Mouse (Mus musculus) layer of hippocampus, postnatal 10 days (tissue): ENCODE measurements around the gene Btg3. TPM values are rescaled to one million over a fixed set of nuclear protein-coding genes. Genes with fewer than 3 reads are reported as not detected.
"Not testable (repeated sequence)": the region's sequence is repeated elsewhere in the genome, so short reads cannot be mapped to it uniquely, and the experiment has no call there.

Experiments
- DNase-seq, 2 experiments: peaks; one replicate each; pipeline ENCODE4 v3.0.0; 2021; ENCODE audit warnings: low spot score in 2 of 2
- long read RNA-seq: library from polyadenylated mRNA; stranded (forward); transcript quantifications from one replicate; pipeline ENCODE4 v2.0.0, GENCODE M21; 2023
- total RNA-seq, 2 experiments: library from RNA; stranded (reverse); gene quantifications; 2 replicates each; pipeline ENCODE4 v1.2.3; 2021

Btg3 gene
- total RNA-seq, result 1 to 10 TPM; 8.2 to 8.3 TPM
- long read RNA-seq, transcript Btg3-201 (5 exons, 1,414 nt), result major isoform, 25 of 28 reads
- long read RNA-seq, partial matches to known transcripts, result 2 of 28 reads
- long read RNA-seq, other reads (novel, unspliced or antisense), result 1 of 28 reads

- DNase-seq, result peak; percentile 82 to 87
Observed at GRCm38 (mm10) chr16:78376745-78377570, at the start of gene Btg3. Gene Btg3 (minus strand): TSS chr16:78377192.

DNA sequence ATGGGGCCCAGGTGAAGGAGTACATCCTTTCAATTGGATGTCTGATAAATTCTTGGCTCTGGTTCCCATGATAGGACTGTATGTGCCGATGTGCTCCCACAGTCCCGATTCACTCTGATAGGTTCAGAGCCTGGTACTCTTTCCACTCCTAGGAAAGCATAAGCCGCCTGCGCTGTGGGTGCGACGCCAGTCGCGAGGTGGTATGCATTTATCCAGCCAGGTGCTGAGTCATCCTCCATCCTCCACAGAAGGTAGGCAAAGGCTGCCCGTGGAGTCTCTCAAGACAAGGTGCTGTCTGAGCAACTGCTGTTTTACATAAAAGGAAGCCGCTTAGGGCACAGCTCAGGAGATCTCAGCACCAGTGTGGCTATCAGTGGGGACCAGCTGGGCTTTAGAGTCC lies 40.7 kb upstream of the Btg3 start:
- no peak for DNase-seq

GRCm38 (mm10) chr16:78416500-78416899 lies 39.5 kb upstream of the Btg3 start:
- DNase-seq, result no peak

DNA sequence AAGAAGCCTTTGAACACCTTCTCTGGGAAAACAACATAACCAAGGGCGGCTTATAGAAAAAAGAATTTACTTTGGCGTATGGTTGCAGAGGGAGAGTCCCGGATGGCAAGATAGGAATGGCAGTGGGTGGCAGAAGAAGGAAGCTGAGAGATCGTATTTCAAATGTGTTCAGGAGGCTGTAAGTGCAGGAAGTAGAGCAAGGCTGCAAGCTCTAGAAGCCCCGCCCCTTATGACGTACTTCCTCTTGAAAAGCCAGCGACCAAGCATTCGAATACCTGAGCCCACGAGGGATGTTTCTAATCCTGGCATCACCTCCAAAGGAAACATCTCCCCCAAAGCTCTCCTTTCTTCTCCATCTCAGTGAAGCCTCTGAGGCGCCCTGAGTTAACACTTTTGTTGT lies 33.0 kb upstream of the Btg3 start:
- no peak for DNase-seq

GRCm38 (mm10) chr16:78407855-78408254 lies 30.9 kb upstream of the Btg3 start:
- DNase-seq, result no peak

DNA sequence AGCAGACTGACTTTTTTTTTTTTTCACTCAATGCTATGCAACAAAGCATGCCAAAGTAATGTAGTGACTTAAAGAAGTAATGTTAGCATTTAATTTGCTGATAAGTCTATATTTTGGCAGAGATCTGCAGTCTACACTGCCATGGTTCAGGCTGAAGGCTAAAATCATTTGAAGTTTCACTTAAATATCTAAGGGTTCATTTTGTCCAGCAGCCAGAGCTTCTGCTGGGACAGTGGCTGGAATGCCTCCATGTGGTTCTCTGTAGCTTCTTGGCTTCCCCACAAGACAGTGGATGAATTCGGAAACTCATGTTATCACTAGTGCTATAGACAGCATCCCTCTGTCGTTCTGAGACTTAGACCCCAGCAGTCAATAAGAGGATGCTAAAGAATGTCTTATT lies 29.7 kb upstream of the Btg3 start:
- DNase-seq, result no peak

GRCm38 (mm10) chr16:78402316-78402715 lies 25.3 kb upstream of the Btg3 start:
- no peak for DNase-seq

DNA sequence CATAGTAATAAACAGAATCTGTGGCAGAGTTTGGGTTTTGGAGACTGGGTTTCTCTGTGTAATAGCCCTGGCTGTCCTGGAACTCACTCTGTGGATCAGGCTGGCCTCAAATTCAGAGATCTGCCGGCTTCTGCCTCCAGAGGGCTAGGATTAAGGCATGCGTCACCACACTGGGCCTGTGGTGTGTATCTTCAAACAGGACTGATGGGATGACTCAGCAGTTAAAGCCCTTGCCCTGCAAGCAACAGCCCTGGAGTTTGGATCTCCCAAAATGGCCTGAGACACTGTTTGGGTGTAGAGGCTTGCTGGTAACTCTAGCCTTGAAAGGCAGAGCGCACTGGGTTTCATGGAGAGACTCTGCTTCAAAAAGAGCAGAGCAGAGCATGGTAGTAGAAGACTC lies 22.4 kb upstream of the Btg3 start:
- DNase-seq, result no peak

DNA sequence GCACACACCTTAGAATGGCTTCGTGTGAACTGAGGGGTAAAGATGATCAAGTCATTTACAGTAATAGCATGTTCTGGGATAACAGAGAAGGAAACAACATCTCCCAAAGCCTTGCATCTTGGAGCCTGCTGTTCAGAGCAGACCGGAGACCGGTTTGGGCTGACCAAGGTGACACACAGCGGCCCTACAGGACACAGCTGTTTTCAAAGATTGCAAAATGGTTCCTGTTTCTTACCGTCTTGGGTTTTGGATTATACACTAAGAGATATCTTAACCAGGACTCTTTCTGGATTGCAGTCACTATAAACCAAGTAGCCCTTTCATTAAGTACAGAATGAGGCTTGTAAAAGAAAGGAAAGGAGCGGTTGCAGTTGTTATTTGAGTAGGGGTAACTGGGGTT lies 21.7 kb upstream of the Btg3 start:
- DNase-seq, result no peak

DNA sequence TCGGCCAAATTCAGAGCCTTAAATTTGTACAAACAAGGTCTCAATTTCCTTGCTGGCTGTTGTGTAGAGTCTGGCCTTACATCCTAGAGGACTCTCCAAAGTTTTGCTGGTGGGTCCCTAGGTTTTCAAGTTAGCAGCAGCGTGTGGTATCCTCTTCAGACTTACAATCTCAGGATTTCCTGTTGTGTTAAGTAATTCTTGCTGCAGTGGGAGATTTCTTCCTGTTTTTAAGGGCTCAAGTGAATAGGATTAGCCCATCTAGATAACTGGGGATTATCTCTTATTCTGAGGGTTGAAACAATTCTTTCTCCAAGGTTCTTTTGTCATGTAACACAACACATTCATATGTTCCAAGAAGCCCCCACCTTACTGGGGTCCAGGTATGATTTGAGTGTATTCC lies 14.4 kb upstream of the Btg3 start:
- no peak for DNase-seq

GRCm38 (mm10) chr16:78389986-78390385 lies 13.0 kb upstream of the Btg3 start:
- no peak for DNase-seq

DNA sequence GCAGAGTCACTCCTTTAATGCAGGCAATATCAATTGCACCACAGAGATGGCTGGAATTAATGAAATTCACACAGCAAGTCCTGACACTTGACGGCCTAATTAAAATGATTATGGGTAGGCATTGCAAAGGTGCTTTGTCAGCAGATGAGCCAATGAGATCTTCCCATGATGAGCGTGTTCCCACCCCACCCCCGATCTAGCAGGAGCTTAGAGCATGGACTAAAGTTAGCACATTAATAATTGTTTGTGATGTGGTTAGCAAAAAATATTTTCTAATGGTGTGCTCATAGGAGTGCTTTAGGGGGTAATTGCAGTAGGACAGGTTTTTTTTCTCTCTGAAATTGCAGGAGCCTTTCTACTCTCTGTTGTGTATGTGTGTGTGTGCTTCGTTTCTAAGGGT lies 12.1 kb upstream of the Btg3 start:
- DNase-seq, result no peak

DNA sequence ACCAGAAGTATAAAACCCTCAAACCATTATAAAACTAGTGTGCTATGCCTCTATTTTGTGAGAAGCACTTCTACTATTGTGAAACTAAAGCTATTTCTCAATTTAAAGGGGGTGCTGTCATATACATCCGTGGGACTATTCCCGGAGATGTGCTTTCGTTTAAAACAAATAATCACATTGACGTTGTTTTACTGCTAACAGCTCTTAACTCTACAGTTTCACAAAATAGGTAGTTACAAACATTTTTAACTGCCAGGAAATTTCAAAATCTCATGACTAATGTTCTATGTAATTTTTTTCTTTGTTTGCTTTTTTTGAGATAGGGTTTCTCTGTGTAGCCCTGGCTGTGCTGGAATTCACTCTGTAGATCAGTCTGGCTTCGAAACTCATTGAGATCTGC lies 1.5 kb upstream of the Btg3 start:
- no peak for DNase-seq

DNA sequence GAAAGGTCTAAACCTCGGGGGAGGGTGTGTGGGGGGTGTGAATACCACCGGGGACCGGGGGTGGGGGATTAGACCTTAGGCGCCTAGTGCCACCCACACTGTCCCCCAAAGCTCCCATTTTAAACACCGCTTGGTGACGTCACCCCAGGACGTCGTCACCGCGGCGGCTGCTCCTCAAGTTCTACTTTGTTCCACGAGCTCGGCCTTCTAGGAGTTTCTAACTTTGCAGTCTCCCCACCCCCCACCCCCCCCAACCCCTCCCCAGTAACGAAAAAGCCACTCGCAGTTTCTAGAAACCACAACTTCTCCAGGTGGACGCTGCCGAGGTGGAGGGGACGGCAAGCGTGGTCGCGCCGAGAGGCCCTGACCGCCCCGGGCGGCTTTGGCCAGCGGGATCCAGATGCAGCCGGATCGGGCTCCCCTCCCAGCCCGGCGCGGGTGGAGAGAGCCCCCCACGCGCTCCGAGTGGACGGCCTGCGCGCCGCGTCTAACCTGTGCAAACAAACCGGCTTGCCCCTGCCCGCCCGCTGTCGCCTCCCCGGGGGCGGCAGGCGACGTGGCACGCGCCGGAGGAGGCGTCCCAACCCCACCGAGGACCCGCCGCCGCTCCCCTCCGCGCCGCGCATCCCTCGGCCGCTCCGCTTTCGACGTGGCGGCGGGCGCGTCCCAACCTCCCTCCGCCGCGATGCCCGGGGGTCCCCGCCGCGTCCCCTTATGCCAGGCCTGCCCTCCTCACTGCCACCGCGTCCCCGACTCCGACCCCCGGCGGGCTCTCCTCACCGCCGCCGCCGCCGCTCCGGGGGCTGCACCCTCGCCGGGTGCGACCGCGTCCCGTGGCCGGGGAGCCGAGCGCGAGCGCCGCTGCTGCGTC lies 936 bp downstream of the Btg3 start:
- peak; percentile 46 to 53 for DNase-seq

GRCm38 (mm10) chr16:78375222-78375621 lies 1.8 kb downstream of the Btg3 start:
- DNase-seq, result peak; percentile 9 to 20

DNA sequence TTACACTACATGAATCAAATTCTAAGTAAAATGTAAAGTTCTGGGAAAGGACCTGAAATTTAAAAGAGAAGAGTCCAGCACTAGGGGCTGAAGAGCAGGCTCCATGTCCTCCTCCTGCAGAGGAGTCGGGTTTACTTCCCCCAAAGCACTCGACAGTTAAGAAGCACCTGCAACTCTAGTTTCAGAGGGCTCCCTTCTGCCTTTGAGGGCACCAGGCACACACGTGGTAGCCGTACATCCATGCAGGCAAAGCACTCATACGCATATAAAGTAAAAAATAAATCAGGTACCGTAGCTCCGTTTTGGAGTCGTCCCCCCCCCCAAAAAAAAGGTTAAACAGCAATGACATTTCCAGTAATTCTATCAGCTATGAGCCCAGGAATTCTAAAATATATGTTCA lies 3.2 kb downstream of the Btg3 start:
- no peak for DNase-seq

DNA sequence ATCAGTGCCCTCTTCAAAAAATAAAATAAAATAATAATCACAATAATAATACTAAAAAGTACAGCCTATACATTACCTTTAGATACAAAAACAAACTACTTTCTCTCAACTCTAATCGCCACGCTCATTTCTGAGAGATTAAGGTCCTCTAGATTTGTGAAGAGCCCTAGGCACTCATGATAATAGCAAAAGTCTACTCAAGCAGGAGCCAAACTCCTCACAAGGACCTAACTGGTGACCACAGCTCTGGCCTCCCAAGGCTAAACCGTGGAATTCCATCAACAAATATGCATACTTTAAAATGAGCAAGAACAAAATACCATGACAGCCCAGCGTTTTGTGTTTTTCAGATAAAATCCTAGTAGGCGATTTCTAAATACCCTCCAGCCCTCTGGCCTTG lies 4.2 kb downstream of the Btg3 start:
- no peak for DNase-seq

GRCm38 (mm10) chr16:78371491-78372046 lies 5.4 kb downstream of the Btg3 start:
- DNase-seq, result no peak

- not testable (repeated sequence) for DNase-seq
Observed at GRCm38 (mm10) chr16:78364554-78364953, 12.4 kb downstream of the Btg3 start.

DNA sequence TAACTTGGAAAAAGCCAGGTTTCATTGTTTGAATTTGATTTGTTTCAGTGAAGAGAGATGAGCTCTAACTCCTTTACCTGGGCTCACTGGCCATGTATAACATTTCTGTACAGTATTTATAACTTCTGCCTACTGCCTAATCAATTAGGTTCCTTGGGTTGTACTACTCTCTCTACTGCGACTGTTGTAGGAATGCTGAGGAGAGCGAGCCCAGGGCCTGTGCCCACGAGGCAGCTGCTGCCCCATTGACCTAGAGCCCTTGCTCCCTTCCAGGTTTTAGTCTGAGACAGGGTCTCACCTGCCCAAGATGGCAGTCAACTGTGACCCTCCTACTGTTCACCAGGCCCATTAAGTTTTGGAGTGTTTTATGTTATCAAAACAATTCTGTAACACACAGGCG lies 15.5 kb downstream of the Btg3 start:
- DNase-seq, result no peak

DNA sequence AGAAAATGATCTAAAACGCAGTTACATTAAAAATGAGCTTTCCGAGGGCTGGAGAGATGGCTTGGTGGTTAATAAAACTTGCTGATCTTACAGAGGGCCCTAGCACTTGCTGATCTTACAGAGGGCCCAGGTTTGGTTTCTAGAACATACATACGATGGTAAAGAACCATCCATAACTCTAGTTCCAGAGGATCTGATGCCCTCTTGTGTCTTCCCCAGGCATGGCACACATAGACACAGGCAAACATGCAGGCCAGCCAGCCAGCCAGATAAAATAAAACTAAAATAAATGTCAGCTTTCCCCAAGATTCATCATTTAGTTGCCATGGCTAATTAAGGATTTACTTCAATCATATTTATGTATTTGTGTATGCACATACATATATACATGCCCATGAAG lies 19.2 kb downstream of the Btg3 start:
- DNase-seq, result no peak
